Mouse (Mus musculus): ENCODE measurements around the gene Ndufs1.
A peak's percentile ranks its signal among the peaks of the same experiment; 100 is the strongest.

Gene Ndufs1

GRCm38 (mm10) chr1:63115540-63115939 lies 61.1 kb downstream of the Ndufs1 start:
- no peak for DNase-seq (ENCODE audit: low spot score in 2 of 2)

GRCm38 (mm10) chr1:63115096-63115495 lies 61.5 kb downstream of the Ndufs1 start:
- no peak for DNase-seq (ENCODE audit: low spot score in 2 of 2)

GRCm38 (mm10) chr1:63114136-63114781 lies 62.4 kb downstream of the Ndufs1 start, which contains the start of gene Ino80d:
Gene Ino80d, minus strand, starts transcription at chr1:63114667.
- peak; percentile 76 to 85 for DNase-seq (ENCODE audit: low spot score in 2 of 2)

- peak; percentile 79 to 82 for DNase-seq (ENCODE audit: low spot score in 2 of 2)
Measured at GRCm38 (mm10) chr1:63113274-63114135, 63.1 kb downstream of the Ndufs1 start.

- DNase-seq (ENCODE audit: low spot score in 2 of 2), result peak; percentile 59 to 69
Measured at GRCm38 (mm10) chr1:63112865-63113261, 63.8 kb downstream of the Ndufs1 start.

- DNase-seq (ENCODE audit: low spot score in 2 of 2), result no peak
Measured at GRCm38 (mm10) chr1:63112151-63112864, 64.3 kb downstream of the Ndufs1 start.

- DNase-seq (ENCODE audit: low spot score in 2 of 2), result peak; percentile 26 to 72
Measured at GRCm38 (mm10) chr1:63110536-63111285, 65.9 kb downstream of the Ndufs1 start.

- DNase-seq (ENCODE audit: low spot score in 2 of 2), result no peak
Measured at GRCm38 (mm10) chr1:63107614-63108327, 68.9 kb downstream of the Ndufs1 start.

GRCm38 (mm10) chr1:63102758-63103451 lies 73.7 kb downstream of the Ndufs1 start:
- no peak for DNase-seq (ENCODE audit: low spot score in 2 of 2)

- DNase-seq (ENCODE audit: low spot score in 2 of 2), result no peak
Measured at GRCm38 (mm10) chr1:63100196-63100595, 76.4 kb downstream of the Ndufs1 start.

GRCm38 (mm10) chr1:63098831-63099230 lies 77.8 kb downstream of the Ndufs1 start:
- no peak for DNase-seq (ENCODE audit: low spot score in 2 of 2)

- no peak for DNase-seq (ENCODE audit: low spot score in 2 of 2)
Measured at GRCm38 (mm10) chr1:63096071-63096470, 80.6 kb downstream of the Ndufs1 start.
